Mouse (Mus musculus): ENCODE results near the gene Gm17469. TPM values are rescaled to one million over a fixed set of nuclear protein-coding genes. Genes with fewer than 3 reads are reported as not detected.
"Not testable (repeated sequence)": the region's sequence is repeated elsewhere in the genome, so short reads cannot be mapped to it uniquely, and the experiment has no call there.

The Gm17469 gene
- not detected in 2 replicates for polyA plus RNA-seq (2015; fragmentation: Nextera tagmentation; extraction: Ambion mirVana)

DNA sequence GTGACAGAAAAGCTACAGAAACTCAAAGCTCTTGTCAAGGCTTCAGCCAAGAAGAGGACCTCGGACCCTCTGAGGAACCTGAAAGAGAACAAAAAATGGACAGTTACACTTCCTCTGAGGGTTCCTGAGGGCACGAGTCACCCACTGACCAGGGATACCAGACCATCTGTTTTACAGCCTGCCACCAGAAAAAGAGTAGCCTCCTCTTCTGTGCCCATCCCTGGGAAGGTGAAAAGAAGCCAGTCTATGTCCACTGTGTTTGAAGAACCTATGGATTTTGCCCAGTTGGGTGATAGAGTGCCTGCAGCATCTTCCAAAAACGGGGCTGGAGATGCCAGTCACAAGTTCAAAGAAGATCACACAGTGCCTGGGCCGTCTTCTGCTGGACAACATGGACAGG lies at the start of gene Gm17469:
Gm17469 (plus strand) TSS at position 301 of the 400 bp plus-strand sequence.
- not testable (repeated sequence) for ATAC-seq

More for the DNA sequence above, at the start of gene Gm17469:
- H3K4me1 ChIP-seq (ENCODE audit: control insufficient read depth, insufficient read depth, low read length); H3K9ac ChIP-seq (ENCODE audit: low read depth, low read length); H3K27ac ChIP-seq (ENCODE audit: low read length); H3K36me3 ChIP-seq (ENCODE audit: control insufficient read depth, insufficient read depth, low read length); H3K9me3 ChIP-seq (replicated peaks; ENCODE audit: control insufficient read depth, low read length, poor library complexity, severe bottlenecking); H3K4me2 ChIP-seq (ENCODE audit: low read length); H3K27me3 ChIP-seq (ENCODE audit: control insufficient read depth, insufficient read depth, low read depth, low read length); H3K4me3 ChIP-seq (ENCODE audit: low read depth, low read length): not testable (repeated sequence)
- WGBS = no CpG with 5 or more reads among the region's 4 CpGs

Other genes with a start within 250 kb of the Gm17469 start
- gene Gm17584, start 129.3 kb upstream of the Gm17469 start, polyA plus RNA-seq (2015; fragmentation: Nextera tagmentation; extraction: Ambion mirVana) = not detected in 2 replicates

Data from midbrain, embryonic 16.5 days (tissue).